Mouse (Mus musculus) liver, adult 2 months (tissue): ENCODE measurements around the gene Adamts8.

Experiments used
- CTCF ChIP-seq: fragments of 200-500 bp; IDR thresholded peaks from 2 replicates; pipeline ENCODE4 v1.5.1; 2011; ENCODE audit warnings: low read depth, low read length, control low read depth
- POLR2A ChIP-seq: fragments of 200-500 bp; IDR thresholded peaks from 2 replicates; pipeline ENCODE4 v1.6.1; 2011; ENCODE audit warnings: low read length, control low read depth; ENCODE audit not compliant: insufficient read depth; ENCODE audit errors: extremely low read depth

DNA sequence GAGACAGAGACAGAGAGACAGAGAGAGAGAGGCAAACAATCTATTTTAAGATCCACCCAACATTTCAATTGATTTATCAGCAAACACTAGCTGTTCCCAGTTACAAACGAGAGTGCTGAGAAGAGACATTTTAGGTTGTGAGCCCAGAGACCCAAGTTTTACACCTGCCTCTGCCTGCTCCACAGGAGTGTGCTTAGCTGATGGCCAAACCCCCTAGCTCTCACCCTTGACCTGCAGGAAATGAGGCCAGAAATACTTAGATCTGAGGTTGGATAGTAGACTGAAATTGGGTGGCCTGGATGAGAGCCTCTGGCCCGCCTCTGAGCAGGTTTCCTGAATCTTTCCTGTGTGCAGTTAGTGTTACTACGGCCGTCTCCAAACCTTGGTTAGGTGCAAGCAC, 35.9 kb upstream of the Adamts8 start:
- no peak for TF ChIP-seq POLR2A
- no peak for TF ChIP-seq CTCF
